Mouse (Mus musculus) gastrocnemius, postnatal 14 days (tissue): ENCODE results near the gene Psat1. TPM values are rescaled to one million over a fixed set of nuclear protein-coding genes. Genes with fewer than 3 reads are reported as not detected.
A peak's percentile ranks its signal among the peaks of the same experiment; 100 is the strongest.

Source experiments
- DNase-seq: peaks from one replicate; pipeline ENCODE4 v3.0.0; 2021; ENCODE audit warnings: mixed read lengths
- intact Hi-C: fragments of 180-260 bp; cut with DNase I; formaldehyde crosslinking; loops from one replicate; pipeline ENCODE4 v1.15.1; 2025; ENCODE audit warnings: low total_unique reads
- total RNA-seq, 2 experiments: library from RNA; stranded (reverse); gene quantifications; 2 replicates each; pipeline ENCODE4 v1.2.3; 2021

Gene Psat1
- total RNA-seq, 2 experiments from 2014 or later = 7.3 to 12.1 TPM

DNA sequence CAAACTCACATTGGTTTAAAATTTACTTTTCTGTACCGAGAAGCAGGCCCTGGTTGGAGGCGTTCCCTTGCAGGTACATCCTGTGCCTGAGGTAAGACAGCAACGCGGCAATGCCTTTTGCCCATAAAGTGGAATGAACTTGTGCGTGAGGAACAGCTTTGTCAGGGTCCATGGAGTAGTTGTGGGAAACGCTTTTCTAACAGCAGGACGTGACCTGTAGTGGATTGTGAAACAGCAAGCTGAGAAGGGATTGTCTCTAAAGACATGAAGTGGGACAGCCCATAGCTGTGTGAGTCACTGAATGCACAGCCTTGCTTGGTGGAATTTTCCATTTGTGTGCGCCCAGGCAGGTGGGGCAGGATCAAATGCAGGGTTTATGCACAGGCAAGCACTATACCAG, 5.7 kb downstream of the Psat1 start:
- DNase-seq = no peak
- intact Hi-C loops = no loop called here

GRCm38 (mm10) chr19:15925719-15926045, 21.5 kb downstream of the Psat1 start:
- intact Hi-C loops = no loop called here
- DNase-seq = peak; percentile 65

DNA sequence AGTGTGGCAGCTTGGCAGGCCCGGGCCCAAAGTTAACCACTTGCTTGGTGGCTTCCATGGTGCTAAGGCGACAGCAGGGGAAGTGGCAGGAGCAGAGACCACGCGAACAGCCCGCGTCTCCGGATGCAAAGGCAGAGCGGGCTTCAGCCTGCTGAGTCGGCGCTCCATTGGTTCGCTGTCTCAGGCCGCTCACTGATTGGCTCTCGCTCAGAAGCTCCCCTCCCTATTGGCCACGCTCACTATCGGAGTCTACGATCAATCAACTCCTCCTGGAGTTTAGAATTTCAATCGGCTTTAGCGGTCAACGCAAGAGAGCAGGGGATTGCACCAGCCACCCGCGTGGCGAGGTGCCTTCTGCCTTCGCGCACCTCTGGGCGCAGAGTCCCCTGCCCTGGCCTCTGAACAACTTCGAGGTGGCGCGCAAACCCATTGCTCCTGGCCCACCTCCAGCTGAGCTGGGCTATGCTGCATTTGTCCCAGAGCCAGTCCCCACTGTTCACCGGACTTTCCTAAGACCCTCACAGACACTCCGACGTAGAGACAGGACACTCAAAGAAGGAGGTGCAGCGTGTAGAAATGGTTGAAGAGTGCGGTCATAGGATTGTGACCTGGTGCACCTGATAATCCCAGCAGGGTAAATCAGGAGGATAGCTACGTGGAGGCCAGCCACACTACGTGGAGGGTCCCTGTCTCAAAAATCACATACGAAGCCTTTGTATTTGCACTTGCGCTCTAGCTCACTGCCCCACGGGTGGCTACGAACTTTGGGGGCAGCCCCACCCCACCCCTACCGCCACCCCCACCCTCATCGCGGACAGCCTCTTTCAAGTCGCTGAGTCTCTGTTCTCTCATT, 22.0 kb downstream of the Psat1 start:
- DNase-seq = peak; percentile 84
- intact Hi-C loops = no loop called here

DNA sequence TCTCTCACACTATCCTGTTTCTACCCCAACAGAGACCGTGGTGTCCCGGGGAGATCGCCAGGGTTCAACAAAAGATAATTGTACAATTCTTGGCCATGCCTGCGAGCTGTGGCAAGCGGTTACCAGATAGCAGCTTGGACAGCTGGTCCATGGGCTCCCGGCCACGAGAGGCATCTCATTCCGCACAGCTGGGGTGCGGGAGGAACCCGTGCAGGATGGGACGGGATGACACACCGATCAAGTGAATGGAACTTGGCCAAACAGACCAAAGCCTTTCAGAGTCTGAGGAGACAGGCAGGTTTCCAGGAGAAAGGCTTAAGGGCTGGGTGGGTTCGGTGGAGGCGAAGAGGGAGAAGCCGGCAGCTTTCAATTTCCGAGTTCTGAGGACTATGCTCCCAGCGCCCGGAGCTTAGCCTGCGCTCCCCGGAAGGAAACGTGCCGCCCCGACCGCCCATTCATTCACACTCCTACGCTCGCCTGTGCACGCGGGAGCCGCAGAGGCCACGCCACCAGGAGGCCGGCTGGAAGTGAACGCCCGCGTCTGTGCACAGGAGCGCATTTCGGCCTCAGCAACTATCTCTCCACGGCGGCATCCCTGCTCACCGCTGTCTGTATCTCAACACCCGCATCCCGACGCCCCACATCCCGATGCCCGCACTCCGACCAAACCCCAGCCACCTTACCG, 22.8 kb downstream of the Psat1 start:
- intact Hi-C loops = no loop called here

DNA sequence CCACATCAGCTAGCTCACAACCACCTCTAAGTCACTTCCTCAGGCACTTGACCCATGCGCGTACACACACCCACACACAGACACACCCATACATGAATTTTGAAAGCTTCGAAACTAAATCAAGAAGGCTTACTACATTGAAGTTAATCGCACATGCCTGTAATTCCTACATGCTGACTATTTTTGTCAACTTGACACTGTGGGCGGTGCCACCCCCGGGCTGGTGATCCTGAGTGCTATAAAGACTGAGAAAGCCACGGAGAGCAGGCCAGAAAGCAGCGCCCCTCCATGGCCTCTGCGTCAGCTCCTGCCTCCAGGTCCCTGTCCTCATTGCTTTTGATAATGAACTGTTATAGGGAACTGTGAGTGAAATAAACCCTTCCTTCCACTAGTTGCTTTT, 23.7 kb downstream of the Psat1 start:
- intact Hi-C loops = no loop called here

More for the DNA sequence above, 22.8 kb downstream of the Psat1 start:
- peak; percentile 77 for DNase-seq

DNA sequence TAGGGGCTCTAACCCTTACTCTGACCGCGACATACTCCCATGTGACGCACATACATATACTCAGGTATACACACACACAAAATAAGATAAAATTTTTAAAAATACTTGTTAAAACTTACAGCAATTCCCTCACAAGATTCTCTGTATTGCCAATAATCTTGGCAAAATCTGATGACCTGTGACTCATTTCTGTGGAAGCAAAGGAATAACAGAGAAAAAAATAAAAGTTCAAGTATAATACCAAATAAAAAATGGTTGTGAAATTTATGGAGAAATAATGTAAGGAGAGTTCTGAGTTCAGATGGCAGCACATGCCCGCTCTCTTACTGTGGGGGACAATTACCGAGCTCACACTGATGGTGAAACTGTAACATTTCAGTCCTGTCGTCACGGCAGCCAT, 27.8 kb downstream of the Psat1 start:
- DNase-seq = no peak
- intact Hi-C loops = no loop called here

More for the DNA sequence above, 23.7 kb downstream of the Psat1 start:
- DNase-seq = peak; percentile 36

DNA sequence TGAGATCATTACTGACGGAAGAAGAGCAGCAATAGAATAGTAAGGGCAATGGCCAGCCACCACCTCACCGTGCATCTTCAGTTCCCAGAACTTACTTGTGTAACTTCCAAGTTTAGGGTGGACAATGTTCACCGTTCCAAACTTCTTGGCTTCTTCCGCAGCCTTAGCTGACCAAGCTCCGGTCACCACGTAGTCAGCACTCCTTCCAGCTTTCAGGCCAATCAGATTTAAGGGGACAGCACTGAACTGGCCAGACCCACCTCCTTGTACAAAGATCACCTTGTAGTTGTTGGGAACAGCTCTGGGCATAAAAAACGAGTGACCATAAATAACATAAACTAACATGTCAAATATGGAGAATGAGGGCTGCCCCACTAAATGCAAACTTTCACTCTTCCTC, 29.0 kb downstream of the Psat1 start:
- DNase-seq = no peak
- intact Hi-C loops = no loop called here

- intact Hi-C loops = no loop called here
- DNase-seq = no peak
These were observed 33.7 kb downstream of the Psat1 start for GRCm38 (mm10) chr19:15913249-15913997.

DNA sequence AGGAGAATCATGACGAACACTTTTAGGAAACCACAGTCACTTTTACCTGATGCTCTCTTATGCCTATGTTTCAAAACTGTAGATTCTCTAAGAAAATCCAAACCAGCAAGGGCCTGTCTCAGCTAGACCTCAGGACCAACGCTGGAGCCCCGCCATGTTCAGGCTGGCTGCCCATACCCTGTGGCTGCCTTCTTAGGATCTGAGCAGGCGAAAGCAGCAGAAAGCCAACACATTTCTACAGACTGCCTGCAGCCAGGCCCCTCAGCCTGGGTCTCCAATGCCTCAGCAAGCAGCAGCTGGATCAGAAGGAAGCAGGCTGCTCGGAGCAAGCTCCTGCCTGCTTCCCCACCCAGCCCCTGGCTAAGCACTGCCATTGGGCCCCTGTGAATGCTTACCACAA, 35.7 kb downstream of the Psat1 start:
- intact Hi-C loops = no loop called here
- no peak for DNase-seq

DNA sequence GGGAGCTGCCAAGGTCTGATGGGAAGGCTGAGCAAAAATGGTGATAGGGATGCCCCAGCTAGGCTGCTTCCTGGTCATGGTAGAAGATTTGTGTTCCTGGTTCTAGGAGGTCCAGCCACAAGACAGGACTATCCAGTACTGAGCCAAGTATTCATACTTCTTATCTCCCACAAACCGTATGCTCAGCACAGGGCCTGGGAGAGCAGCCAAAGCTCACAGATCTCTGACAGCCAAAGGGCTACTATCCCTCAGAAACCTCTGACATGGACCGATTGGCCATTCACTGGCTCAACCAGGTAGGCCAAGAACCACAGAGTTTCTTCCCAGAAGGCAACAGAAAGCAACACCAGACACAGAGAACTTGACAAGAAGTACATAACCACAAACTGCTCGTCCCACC, 36.1 kb downstream of the Psat1 start:
- DNase-seq = no peak

GRCm38 (mm10) chr19:15910488-15910887, 36.6 kb downstream of the Psat1 start:
- intact Hi-C loops = no loop called here
- no peak for DNase-seq

More for the DNA sequence above, 36.1 kb downstream of the Psat1 start:
- intact Hi-C loops = no loop called here

DNA sequence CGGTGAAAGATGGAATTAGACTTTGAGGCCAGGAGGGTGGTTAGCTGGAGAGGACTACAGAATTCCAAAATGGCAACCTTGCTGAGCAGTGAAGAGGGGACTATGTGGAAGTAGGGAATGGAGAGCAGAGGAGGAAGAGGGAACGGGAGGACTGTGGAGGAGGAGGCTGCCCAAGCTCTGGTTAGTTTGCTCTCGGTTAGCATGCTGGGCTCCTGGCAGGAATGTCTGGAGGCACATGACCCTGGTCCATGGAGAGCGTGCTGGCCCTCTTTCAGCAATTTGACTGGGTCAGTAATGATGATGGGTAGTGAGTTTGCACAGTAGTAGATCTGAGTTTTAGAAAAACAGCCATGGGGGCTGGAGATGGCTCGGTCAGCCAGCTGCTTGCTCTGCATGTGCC, 39.1 kb downstream of the Psat1 start:
- intact Hi-C loops = no loop called here
- no peak for DNase-seq

DNA sequence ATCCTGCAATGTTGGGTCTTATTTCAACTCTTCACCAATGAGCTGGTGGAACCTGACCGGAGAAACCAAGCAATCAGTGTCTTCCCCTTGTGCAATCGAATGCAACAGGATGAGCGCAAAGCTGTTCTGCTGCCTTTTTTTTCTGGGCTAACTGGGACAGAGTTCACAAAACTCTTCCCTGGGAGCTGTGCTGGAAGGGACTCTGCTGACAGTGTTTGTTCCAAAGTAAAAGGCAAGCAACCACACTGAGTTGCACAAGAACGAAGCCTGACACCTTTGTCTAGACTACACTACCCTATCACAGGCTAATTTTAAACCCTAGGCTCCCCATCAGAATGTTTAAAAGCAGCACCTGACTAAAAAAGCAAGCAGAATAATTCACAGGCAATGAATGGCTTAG, 42.4 kb downstream of the Psat1 start:
- no peak for DNase-seq
- intact Hi-C loops = no loop called here

GRCm38 (mm10) chr19:15903508-15904480, 43.3 kb downstream of the Psat1 start:
- intact Hi-C loops = no loop called here
- no peak for DNase-seq

DNA sequence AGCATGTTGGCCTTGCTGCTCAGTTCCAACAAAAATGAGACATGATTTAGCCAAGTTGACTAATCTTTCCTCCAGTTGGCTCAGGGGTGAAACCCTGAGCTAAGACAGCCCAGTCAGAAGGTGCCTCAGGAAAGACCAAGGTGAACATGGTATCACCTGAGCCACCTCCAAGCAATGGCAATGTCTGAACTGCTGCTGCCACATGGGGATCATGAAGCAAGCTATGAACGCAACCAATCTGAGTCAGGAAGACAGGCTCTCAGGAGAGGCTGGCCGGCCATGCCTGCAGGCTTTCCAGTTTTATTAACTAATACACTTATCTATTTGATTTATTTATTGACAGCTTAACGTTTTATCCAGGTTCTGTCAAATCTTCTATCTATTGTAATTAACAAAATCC, 51.5 kb downstream of the Psat1 start:
- DNase-seq = no peak
- intact Hi-C loops = no loop called here

- intact Hi-C loops = no loop called here
- DNase-seq = no peak
These were observed 55.0 kb downstream of the Psat1 start for GRCm38 (mm10) chr19:15892146-15892545.

DNA sequence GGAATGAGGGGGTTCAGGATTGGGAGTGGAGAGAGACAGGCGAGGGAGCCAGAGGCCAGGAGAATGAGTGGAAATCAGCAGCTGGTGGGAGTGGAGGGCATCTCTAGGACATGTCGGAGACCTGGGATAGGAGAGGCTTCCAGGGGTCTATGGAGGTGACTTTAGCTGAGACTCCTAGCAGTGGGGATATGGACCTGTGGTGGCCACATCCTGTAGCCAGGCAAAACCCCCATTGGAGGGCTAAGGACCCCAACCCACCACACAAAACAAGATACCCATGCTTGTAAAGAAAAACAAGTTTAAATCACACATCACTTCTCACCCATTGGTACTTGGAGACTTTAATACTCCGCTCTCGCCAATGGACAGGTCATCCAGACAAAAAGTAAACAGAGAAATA, 58.7 kb downstream of the Psat1 start:
- DNase-seq = no peak
- intact Hi-C loops = no loop called here

DNA sequence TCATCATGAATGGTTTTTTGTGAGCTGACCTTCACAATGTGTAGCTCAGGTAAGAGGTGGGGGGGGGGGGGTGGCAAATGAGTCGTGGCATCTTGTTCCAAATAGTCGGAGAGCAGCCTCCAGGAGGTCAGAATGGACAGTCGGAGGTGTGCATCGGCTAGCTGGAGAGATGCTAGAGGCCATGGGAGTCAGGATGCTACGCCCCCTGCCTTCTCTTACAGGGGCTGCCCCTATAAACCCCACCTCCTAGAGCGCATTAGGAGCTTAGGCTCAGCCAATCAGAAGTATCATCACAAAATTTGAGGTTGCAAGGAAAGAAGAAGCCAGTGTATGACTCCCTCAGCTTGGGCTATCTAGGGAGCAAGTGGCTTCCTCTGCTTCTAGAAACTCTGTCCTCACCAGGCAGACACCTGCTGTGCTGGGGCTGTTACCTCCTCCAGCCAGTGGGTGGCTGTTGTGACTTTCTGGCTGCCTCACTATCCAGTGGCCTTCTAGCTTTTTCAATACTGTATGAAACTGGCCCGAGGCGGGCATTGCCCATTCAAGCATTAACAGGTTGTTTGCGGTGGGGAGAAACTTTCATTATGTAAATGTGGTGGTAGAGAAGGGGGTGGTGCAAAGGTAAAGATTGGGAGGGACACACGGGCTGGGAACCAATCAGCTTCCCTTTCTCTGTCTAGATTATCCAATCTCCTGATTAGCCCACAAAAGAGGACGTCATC, 64.3 kb downstream of the Psat1 start:
- DNase-seq = no peak
- intact Hi-C loops = no loop called here

- intact Hi-C loops = no loop called here
- no peak for DNase-seq
These were observed 66.4 kb downstream of the Psat1 start for GRCm38 (mm10) chr19:15880731-15881130.
